Mouse (Mus musculus) frontal cortex, adult 2 months (tissue): ENCODE data around the gene Tmub2. TPM values are rescaled to one million over a fixed set of nuclear protein-coding genes. Genes with fewer than 3 reads are reported as not detected.
"Not testable (repeated sequence)": the region's sequence is repeated elsewhere in the genome, so short reads cannot be mapped to it uniquely, and the experiment has no call there.

Experiments used
- DNase-seq, 2 experiments: peaks; one replicate each; pipeline ENCODE4 v3.0.0; 2022; ENCODE audit warnings: low spot score in 1 of 2; ENCODE audit errors: extremely low spot score in 1 of 2
- polyA plus RNA-seq: library from polyadenylated mRNA; depleted of rRNA; stranded (reverse); fragments of >200 nt; gene quantifications from 2 replicates; pipeline ENCODE4 v1.2.3, GENCODE M21; 2012

Gene Tmub2
- polyA plus RNA-seq, 1 experiment: 85.4 TPM

- no peak for DNase-seq
Observed at GRCm38 (mm10) chr11:102276411-102276915, 8.3 kb upstream of the Tmub2 start.

GRCm38 (mm10) chr11:102277754-102278153 lies 7.0 kb upstream of the Tmub2 start:
- no peak for DNase-seq

- no peak for DNase-seq
Observed at GRCm38 (mm10) chr11:102279595-102279994, 5.1 kb upstream of the Tmub2 start.

GRCm38 (mm10) chr11:102280267-102280666 lies 4.5 kb upstream of the Tmub2 start:
- DNase-seq: not testable (repeated sequence)

- DNase-seq: no peak
Observed at GRCm38 (mm10) chr11:102283922-102284321, 809 bp upstream of the Tmub2 start.

GRCm38 (mm10) chr11:102285095-102285834 lies 534 bp downstream of the Tmub2 start:
- no peak for DNase-seq

- DNase-seq: no peak
Observed at GRCm38 (mm10) chr11:102287485-102287884, 2.8 kb downstream of the Tmub2 start.

- DNase-seq: no peak
Observed at GRCm38 (mm10) chr11:102288027-102288804, 3.5 kb downstream of the Tmub2 start.

- DNase-seq: no peak
Observed at GRCm38 (mm10) chr11:102288913-102289312, 4.2 kb downstream of the Tmub2 start.

GRCm38 (mm10) chr11:102289511-102290100 lies 4.9 kb downstream of the Tmub2 start:
- no peak for DNase-seq

GRCm38 (mm10) chr11:102290141-102290540 lies 5.4 kb downstream of the Tmub2 start:
- no peak for DNase-seq

- DNase-seq: no peak
Observed at GRCm38 (mm10) chr11:102291051-102291535, 6.4 kb downstream of the Tmub2 start.

- no peak for DNase-seq
Observed at GRCm38 (mm10) chr11:102293971-102294370, 9.2 kb downstream of the Tmub2 start.

- no peak for DNase-seq
Observed at GRCm38 (mm10) chr11:102294416-102294815, 9.7 kb downstream of the Tmub2 start.

- no peak for DNase-seq
Observed at GRCm38 (mm10) chr11:102294887-102295597, 10.3 kb downstream of the Tmub2 start.

- DNase-seq: no peak
Observed at GRCm38 (mm10) chr11:102295598-102296471, 11.1 kb downstream of the Tmub2 start.

- peak; percentile 97 to 98 for DNase-seq
Observed at GRCm38 (mm10) chr11:102296491-102297472, 12.1 kb downstream of the Tmub2 start, which contains the start of gene Atxn7l3. Atxn7l3 (minus strand) TSS chr11:102296631.
